Mouse (Mus musculus) adrenal gland, adult 18-20 months (tissue): ENCODE data around the gene Gxylt2. TPM values are rescaled to one million over a fixed set of nuclear protein-coding genes. Genes with fewer than 3 reads are reported as not detected.

Experiments
- DNase-seq, 2 experiments: peaks; one replicate each; pipeline ENCODE4 v3.0.0; 2021 to 2022; ENCODE audit warnings: low spot score in 2 of 2
- total RNA-seq, 2 experiments: library from RNA; stranded (reverse); gene quantifications; 1 replicate in 1 of 2; 2 replicates in 1 of 2; pipeline ENCODE4 v1.2.3; 2021

Gxylt2 gene
- total RNA-seq, 2 experiments from 2014 or later: 0.30 to 0.80 TPM

- no peak for DNase-seq
Observed at GRCm38 (mm10) chr6:100799290-100799689, 94.8 kb downstream of the Gxylt2 start.

- DNase-seq: no peak
Observed at GRCm38 (mm10) chr6:100799766-100800165, 95.2 kb downstream of the Gxylt2 start.

DNA sequence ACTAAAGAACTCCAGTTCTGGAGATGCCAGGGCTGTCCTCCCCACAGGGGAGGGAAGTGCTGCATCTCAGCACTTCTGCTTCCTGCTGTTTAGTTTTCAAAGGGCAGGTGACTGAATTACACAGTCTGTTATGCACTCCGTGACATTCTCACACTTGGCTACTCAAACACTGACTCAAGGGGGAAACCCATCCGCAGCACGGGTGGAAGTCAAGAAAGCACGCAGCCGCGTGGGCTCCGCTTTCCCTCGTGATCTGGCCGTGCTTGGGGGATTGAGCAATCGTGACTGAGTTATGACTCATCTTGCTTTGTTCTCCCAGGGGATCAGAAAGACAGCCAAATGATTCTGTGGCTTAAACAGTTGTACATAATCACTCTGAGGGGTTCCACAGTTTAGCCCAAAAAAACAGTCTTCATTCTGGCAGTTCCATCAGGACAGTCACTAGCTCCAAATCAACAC lies 96.0 kb downstream of the Gxylt2 start:
- peak; percentile 61 to 63 for DNase-seq

DNA sequence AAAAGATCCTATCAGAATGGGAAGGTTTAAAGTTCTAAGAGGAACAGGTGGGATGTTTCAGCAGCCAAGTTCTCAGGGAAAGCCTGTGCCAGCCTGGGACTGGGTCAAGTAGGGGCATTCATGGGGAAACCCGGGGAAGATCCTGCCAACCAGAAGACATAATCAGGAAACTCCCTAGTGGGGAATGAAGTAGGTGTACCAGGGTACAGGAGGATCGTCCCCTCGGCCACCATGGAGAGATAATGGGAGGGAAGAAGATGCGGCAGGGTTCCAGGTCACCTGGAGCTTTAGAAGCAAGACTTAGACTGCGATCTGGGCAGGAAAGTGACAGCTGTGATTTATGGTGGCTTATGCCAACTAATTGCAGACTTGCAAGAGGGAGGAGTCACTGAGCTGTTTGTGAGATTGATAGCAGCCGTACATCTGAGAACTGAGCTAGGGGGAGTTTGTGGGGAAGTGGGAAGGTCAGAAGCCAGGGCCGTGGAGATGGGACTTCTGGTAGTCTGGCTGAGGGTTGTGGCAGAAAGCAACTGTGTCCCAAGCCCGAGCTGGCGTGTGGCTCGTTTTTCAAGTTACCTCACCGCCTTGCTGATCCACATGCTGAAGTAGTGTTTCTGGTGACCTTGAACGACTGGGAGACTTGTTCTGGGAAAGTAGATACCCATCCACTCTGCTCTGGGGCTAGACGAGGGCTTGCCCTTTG lies 98.0 kb downstream of the Gxylt2 start:
- DNase-seq: no peak

DNA sequence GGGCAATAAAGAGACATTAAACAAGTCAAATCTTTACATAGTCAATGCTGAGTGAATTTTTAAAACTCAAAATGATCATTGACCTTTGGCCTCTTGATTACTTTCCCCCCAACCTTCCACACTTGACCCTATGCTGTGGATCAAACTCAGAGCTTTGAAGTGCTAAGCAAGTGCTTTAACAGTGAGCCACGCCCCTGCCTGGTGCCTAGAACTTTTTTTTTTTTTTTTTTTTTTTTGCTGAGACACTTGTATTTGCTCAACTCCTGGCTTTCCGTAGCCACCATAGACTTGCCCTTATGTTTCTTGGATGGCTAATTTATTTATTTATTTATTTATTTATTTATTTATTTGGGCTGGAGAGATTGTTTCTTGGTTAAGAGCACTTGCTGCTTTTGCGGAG lies 98.7 kb downstream of the Gxylt2 start:
- DNase-seq: no peak

- no peak for DNase-seq
Observed at GRCm38 (mm10) chr6:100807187-100807586, 102.7 kb downstream of the Gxylt2 start.

DNA sequence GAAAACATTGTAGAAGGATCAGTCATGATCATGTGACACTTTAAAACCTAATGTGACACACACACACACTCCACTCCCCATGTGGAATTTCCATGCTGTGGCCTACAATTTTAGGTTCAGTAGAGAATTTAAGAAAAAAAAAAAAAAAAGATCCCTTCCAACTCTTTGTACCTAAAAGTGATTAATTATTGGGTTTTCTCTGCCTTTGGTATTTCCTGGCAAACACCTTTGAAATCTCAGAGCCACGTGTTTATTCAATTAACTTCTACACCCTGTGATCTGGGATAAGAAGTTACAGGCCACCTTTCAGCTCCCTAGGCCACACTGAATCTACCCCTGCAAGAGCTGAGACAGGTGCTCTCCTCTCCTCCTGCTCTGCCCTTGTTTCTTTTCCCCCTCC lies 103.2 kb downstream of the Gxylt2 start:
- no peak for DNase-seq

DNA sequence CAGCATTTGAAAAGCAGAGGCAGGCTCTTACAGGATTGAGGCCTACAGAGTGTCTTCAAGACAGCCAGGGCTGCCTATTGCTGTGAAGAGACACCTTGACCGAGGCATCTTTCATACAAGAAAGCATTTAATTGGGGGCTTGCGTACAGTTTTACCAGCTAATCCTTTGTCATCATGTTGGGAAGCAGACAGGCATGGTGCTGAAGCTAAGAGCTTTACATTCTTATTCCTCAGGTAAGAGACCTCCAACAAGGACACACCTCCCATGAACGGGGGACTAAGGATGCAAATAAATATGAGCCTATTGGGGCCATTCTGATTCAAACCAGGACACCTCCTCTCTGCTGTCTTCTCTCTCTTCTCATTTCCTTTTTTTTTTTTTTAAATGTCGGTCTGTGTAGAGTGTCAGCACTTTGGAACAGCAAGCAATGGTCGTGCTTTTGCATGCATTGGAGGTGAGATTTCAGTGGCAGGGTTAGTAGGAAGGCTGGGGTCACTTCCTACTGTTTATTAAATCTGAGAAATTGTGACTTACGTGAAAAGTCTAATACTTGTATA lies 103.8 kb downstream of the Gxylt2 start:
- no peak for DNase-seq

- no peak for DNase-seq
Observed at GRCm38 (mm10) chr6:100810117-100810516, 105.6 kb downstream of the Gxylt2 start.

DNA sequence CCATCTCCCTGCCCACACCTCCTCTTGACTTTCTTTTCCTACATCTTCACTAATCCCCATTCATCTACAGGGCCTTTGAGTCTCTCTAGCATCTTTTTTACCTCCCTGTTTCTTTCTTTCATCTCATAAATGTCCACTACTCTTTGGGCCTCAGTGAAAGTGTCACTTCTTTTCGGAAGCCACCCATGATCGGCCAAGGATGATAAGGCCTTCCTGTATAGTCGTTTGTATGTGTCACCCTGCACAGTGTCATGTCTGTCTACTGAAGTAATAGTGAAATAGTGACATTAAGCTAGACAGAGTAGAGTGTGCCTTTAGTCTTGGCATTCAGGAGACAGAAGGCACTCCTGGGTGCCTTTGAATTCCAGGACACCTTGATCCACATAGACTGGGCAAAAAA lies 107.2 kb downstream of the Gxylt2 start:
- DNase-seq: no peak

DNA sequence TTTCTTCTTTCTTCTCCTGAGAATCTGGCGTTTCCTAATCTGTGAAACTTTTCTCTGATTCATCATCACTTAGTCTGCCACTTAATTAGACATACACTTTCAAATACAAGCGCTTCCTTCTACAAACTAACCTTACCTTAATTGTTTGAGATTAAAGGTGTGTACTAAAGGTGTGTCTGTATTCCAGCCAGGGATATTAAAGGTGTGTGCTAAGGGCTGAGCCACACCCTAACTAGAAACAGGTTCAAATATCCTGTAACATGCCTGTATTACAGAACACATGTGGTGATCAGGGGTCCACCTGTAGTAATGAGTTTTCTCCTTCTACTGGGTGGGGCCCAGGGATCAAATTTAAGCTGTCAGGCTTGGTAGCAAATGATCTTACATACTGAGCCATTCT lies 116.8 kb downstream of the Gxylt2 start:
- no peak for DNase-seq

GRCm38 (mm10) chr6:100823356-100823755 lies 118.8 kb downstream of the Gxylt2 start:
- DNase-seq: no peak

- DNase-seq: no peak
Observed at GRCm38 (mm10) chr6:100824381-100824965, 119.9 kb downstream of the Gxylt2 start.

DNA sequence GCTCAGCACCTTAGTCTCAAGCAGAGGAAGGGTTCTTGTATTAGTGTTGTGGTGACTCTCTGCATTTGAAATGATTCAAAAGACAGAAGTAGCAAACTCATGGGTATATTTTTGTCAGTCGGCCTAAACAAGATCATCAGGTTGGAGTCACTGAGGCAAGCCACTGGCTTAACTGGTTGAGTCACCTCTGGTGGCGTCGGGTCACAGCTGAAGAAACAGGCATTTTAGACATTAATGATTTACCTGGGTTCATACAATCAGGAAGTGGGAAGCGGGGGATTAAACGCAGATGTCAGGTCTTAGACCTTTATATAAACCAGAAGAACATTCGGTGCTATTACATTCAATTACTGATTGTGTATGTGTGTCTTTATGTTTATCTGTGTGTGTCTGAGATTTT lies 121.5 kb downstream of the Gxylt2 start:
- DNase-seq: no peak

GRCm38 (mm10) chr6:100828565-100828964 lies 124.0 kb downstream of the Gxylt2 start:
- DNase-seq: no peak

DNA sequence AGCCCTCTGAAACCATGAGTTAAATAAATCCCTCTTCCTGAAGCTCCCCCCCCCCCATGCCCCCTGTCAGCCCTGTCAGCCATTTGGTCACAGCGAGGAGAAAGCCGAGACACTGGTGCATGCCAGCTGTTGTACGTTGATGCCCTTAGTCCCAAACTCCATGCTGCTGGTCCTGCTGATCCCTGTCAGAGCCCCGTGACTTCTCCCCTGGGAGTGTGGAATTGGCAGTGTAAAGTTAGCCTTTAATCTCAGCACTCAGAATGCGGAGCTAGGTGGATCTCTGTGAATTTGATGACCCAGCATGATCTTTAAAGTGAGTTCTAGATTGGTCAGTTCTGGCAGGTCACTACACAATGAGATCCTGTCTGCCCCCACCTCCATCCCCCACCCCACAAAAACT lies 125.2 kb downstream of the Gxylt2 start:
- DNase-seq: no peak

DNA sequence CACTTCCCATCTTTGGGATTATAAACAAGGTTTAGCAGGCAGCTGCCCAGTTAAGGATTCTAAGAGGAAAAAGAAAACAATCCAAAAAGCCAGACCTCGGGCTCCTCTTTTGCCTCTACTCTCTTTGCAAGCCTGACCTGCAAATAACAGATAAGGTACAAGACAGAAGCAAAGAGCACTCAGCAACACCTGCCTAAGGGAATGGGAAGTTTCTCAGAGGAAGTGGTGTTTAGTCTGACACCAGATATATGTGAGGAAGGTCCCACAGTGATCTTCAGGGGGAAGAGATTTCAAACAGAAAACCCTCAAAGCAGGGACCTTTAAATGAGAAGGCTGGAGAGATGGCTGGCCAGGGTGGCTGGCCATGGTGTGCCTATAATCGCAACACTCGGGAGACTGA lies 126.7 kb downstream of the Gxylt2 start:
- DNase-seq: no peak

DNA sequence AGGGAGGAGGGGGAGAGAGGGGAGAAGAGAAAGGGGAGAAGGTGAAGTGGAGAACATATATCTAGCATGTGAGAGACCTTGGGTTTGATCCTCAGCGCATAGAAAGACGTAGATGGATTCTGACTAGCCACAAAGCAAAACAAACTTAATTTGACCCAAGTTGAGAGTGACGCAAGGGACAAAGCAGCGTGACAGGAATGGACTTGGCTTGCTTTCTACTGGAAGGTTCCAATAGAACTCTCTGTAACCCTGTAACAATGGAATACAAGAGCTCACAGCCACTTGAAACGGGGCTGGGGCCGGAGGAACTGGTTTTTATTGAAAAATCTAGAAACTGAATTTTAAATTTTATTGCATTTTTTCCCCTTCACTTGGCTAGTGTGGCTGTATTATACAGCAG lies 127.2 kb downstream of the Gxylt2 start:
- DNase-seq: no peak

DNA sequence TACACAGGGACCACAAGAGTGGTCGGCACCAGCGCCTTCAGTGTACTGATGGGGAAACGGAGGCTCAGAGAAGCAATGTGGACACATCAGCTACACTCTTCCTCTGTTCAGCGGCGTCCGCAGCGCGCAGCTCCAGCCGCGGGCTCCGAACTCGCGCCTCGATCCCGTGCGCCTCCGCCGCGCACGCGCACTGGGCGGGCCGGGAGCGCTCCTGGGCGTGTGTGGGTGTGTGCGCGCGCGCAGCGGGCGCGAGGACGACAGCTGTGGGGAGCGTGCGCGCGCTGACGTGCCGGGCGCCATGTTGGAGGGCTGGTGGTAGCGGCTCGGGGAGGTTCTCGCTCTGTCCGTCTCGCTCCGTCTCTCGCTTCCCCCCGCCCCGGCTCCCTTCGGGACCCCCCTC lies 128.8 kb downstream of the Gxylt2 start, which contains the start of gene Ppp4r2:
Gene Ppp4r2 (plus strand): TSS at position 268 of the 400 bp plus-strand sequence.
- DNase-seq: peak; percentile 87 to 90

DNA sequence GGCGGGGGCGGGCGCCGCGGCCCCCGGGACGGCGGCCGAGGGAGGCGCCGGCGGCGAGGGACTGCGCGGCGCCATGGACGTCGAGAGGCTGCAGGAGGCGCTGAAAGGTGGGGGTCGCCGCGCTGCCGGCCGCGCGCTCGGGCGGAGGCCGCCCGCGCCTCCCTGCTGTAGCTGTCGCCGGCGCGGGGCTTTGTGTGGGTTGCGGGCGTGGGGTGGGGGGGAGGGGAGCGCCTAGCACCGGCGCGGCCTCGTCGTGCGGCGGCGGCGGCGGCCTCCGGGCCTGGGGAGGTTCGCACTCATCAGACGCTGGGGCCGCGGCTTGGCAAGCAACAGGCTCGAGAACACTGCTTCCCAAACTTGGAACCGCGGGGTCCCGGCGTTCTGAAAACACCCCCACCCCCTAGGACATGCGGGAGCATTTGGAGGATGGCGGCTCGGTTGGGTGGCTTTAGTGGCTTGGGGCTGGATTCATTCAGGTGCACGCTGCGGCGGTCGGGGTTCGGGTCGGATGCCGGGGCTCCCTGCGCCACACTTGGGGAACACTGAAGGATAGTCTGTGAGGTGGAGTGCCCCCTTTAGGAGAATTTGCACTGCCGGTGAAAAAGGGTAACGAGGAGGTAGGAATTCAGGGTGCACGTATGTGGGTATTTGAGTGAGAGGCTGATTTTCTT lies 129.4 kb downstream of the Gxylt2 start:
- DNase-seq: peak; percentile 52 to 58

DNA sequence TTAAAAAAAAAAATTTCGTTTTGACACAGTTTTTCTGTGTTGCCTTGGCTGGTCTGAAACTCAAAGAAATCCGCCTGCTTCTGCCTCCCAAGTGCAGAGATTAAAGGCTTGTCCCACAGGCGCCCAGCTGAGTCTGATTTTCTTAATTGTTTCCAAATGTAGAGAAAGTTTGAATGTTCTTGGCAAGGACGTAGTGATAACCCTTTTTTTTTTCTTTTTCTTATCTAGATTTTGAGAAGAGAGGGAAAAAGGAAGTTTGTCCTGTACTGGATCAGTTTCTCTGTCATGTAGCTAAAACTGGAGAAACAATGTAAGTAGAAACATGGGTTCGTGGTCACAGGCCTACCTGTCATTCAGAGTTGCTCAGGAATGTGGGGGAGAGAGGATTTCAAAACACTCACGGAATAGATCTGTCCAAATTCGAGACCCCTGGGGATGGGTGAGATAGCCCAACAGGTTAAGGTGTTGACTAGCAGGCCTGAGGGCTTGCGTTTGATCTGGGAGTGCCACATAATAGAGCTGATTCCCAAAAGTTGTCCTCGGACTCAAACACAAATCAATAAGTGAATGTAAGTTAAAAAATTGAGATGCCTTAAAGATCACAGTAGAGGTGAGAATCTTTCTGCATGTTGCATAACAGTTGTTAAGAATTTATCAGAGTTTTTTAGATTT lies 130.1 kb downstream of the Gxylt2 start:
- no peak for DNase-seq
